Mouse (Mus musculus) adrenal gland, adult 10 weeks (tissue): ENCODE results near the gene Adgrv1. TPM values are rescaled to one million over a fixed set of nuclear protein-coding genes. Genes with fewer than 3 reads are reported as not detected.

Experiments used
- polyA plus RNA-seq: library from polyadenylated mRNA; stranded (reverse); fragments of 350-450 nt; fragmentation: Illumina TruSeq; extraction: RNeasy Lipid Tissue Mini Kit (QIAGEN cat#74804); gene quantifications from one replicate; pipeline ENCODE4 v1.2.3, GENCODE M21; 2014; ENCODE audit warnings: low read depth, low replicate concordance

Gene Adgrv1
- 3.7 TPM for polyA plus RNA-seq

GRCm38 (mm10) chr13:81632720-81633415 lies at the start of gene Adgrv1:
Gene Adgrv1, minus strand, starts transcription at chr13:81633154.

GRCm38 (mm10) chr13:81657351-81658052 lies 24.5 kb upstream of the Adgrv1 start, which contains the start of gene Lysmd3:
Gene Lysmd3, plus strand, starts transcription at chr13:81657663.

Other genes starting within 250 kb of the Adgrv1 start
- 84.9 TPM for gene Lysmd3, start 24.5 kb upstream of the Adgrv1 start, polyA plus RNA-seq
- gene Polr3g, start 77.9 kb upstream of the Adgrv1 start, polyA plus RNA-seq = 17.4 TPM
- gene Mblac2, start 78.2 kb upstream of the Adgrv1 start, polyA plus RNA-seq = 47.4 TPM
- 419 TPM for gene Cetn3, start 149.9 kb upstream of the Adgrv1 start, polyA plus RNA-seq